Mouse (Mus musculus) stomach, postnatal 0 days (tissue): ENCODE results near the gene Gm5129. TPM values are rescaled to one million over a fixed set of nuclear protein-coding genes. Genes with fewer than 3 reads are reported as not detected.
A peak's percentile ranks its signal among the peaks of the same experiment; 100 is the strongest.

ENCODE experiments used
- ATAC-seq: fragments of 200-750 bp; cut with Nextera tagmentation; 2 replicates; pipeline ENCODE4 v1.8.0; 2017; ENCODE audit not compliant: low FRiP score, low TSS enrichment
- DNase-seq: peaks from one replicate; pipeline ENCODE4 v3.0.0-alpha.2; 2016; ENCODE audit warnings: low spot score
- H3K27ac ChIP-seq: fragments of 300-500 bp; sonication (generic); replicated peaks from 2 replicates; pipeline ENCODE4 v1.5.1; 2014; ENCODE audit warnings: mild to moderate bottlenecking, control low read depth
- H3K27me3 ChIP-seq: fragments of 300-500 bp; sonication (generic); 2 replicates; pipeline ENCODE4 v1.6.1; 2014; ENCODE audit warnings: low read length; ENCODE audit not compliant: control insufficient read depth, insufficient read depth
- H3K36me3 ChIP-seq: fragments of 300-500 bp; sonication (generic); 2 replicates; pipeline ENCODE4 v1.6.1; 2014; ENCODE audit warnings: low read length, mixed read lengths; ENCODE audit not compliant: control insufficient read depth, insufficient read depth
- H3K4me1 ChIP-seq: fragments of 300-500 bp; sonication (generic); replicated peaks from 2 replicates; pipeline ENCODE4 v1.6.1; 2014; ENCODE audit warnings: antibody characterized with exemption; ENCODE audit not compliant: control insufficient read depth, insufficient read depth
- H3K4me2 ChIP-seq: fragments of 300-500 bp; sonication (generic); replicated peaks from 2 replicates; pipeline ENCODE4 v1.6.1; 2014; ENCODE audit warnings: low read depth, mild to moderate bottlenecking, control low read depth, moderate library complexity
- H3K4me3 ChIP-seq: fragments of 300-500 bp; sonication (generic); 2 replicates; pipeline ENCODE4 v1.5.1; 2014; ENCODE audit warnings: low read depth, low read length, control low read depth
- H3K9ac ChIP-seq: fragments of 300-500 bp; sonication (generic); 2 replicates; pipeline ENCODE4 v1.6.1; 2014; ENCODE audit warnings: mild to moderate bottlenecking, low read length, control low read depth, mixed read lengths
- H3K9me3 ChIP-seq: fragments of 300-500 bp; sonication (generic); 2 replicates; pipeline ENCODE4 v1.6.1; 2016; ENCODE audit warnings: low read length; ENCODE audit not compliant: control insufficient read depth
- CTCF ChIP-seq: IDR thresholded peaks from 2 replicates; pipeline ENCODE4 v1.5.1; 2016; ENCODE audit warnings: antibody characterized with exemption, low read depth, mild to moderate bottlenecking, moderate library complexity
- EP300 ChIP-seq: optimal IDR thresholded peaks from 2 replicates; pipeline ENCODE3; 2016; ENCODE audit warnings: antibody characterized with exemption
- WGBS: fragments of 180-500 bp; shearing (Covaris S2); extraction: QIAGEN DNeasy Blood & Tissue Kit; methylation state at CpG from one replicate; pipeline ENCODE4 v1.1.7; 2014; 5-methylcytosine and 5-hydroxymethylcytosine counted together
- polyA plus RNA-seq: library from polyadenylated mRNA; unstranded; fragments of >200 nt; fragmentation: Nextera tagmentation; extraction: Ambion mirVana; gene quantifications from 2 replicates; pipeline ENCODE4 v1.2.1, GENCODE M21; 2015

Gene Gm5129
- polyA plus RNA-seq, 1 experiment from 2014 or later, result not detected

GRCm38 (mm10) chr5:29712906-29713305 lies 22.8 kb downstream of the Gm5129 start:
- no peak overlapping the region for H3K9ac ChIP-seq
- TF ChIP-seq EP300 (no peak), CTCF (no peak)
- no peaks in the 10 kb centered on the region for H3K27me3 ChIP-seq

DNA sequence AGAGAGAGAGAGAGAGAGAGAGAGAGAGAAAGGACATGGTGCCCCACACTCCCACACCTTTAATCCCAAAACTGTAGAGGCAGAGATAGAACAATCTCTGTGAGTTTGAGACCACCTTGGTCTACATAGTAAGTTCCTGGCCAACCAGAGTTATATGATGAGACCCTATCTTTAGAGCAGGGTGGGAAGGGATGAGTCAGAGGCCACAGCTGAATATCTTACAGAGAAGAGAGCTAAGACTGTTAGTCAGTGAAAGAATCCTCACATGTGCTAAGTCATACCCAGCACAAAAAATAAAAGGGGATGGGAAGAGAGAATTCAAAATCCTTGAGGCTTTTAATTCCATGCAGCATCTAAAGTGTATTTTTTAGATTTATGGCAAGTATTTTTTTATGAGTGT lies 24.1 kb downstream of the Gm5129 start:
- DNase-seq, result no peak
- TF ChIP-seq CTCF, result no peak
- TF ChIP-seq EP300, result no peak
- no peak for ATAC-seq

More at GRCm38 (mm10) chr5:29712906-29713305, 22.8 kb downstream of the Gm5129 start:
- 68% methylated on average over 1 of the region's 1 CpGs for WGBS
- no peak overlapping the region for H3K4me3 ChIP-seq
- H3K4me1 ChIP-seq, result no peaks in the 10 kb centered on the region
- H3K4me2 ChIP-seq, result no peak overlapping the region
- no peaks in the 10 kb centered on the region for H3K36me3 ChIP-seq
- H3K27ac ChIP-seq, result no peak overlapping the region
- H3K9me3 ChIP-seq, result no peaks in the 10 kb centered on the region
- ATAC-seq (no peak), DNase-seq (no peak)

GRCm38 (mm10) chr5:29708258-29708657 lies 27.5 kb downstream of the Gm5129 start:
- 6% methylated on average over 5 of the region's 5 CpGs for WGBS
- ATAC-seq (peak; percentile 97), DNase-seq (peak; percentile 68)
- no peak overlapping the region for H3K4me2 ChIP-seq
- H3K27me3 ChIP-seq, result no peaks in the 10 kb centered on the region
- H3K36me3 ChIP-seq, result no peaks in the 10 kb centered on the region
- TF ChIP-seq CTCF, result no peak
- TF ChIP-seq EP300, result no peak
- H3K4me3 ChIP-seq, result no peak overlapping the region
- H3K9me3 ChIP-seq, result no peaks in the 10 kb centered on the region
- peak overlapping the region; percentile 83 for H3K27ac ChIP-seq
- no peaks in the 10 kb centered on the region for H3K4me1 ChIP-seq
- H3K9ac ChIP-seq, result no peak overlapping the region

More for the DNA sequence above, 24.1 kb downstream of the Gm5129 start:
- Histone ChIP-seq H3K9ac (no peak overlapping the region), H3K4me2 (no peak overlapping the region), H3K27ac (no peak overlapping the region), H3K4me3 (no peak overlapping the region), H3K4me1 (no peaks in the 10 kb centered on the region), H3K36me3 (no peaks in the 10 kb centered on the region), H3K9me3 (no peaks in the 10 kb centered on the region), H3K27me3 (no peaks in the 10 kb centered on the region)

DNA sequence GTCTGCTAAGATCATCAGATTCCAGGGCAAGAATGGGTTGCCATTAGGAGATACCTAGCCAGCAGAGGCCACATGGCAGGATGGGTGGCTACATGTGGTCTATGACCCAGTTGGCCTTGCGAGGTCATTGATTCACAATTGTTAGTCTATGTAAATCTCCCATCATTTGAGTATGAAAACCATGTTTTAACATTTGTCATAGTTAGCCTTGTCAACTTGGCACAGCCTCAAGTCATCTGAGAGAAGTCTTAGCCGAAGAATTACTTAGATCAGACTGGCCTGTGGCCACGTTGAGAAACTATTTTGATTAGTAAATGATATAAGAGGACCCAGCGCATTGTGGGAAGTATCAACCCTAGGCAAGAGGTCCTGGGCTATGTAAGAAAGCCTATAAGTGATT lies 28.5 kb downstream of the Gm5129 start:
- DNase-seq (no peak), ATAC-seq (no peak)
- 58% methylated on average over 4 of the region's 4 CpGs for WGBS
- Histone ChIP-seq H3K9me3 (no peaks in the 10 kb centered on the region), H3K27ac (peak overlapping the region; percentile 83; the same call in 1 of the 2 replicates), H3K4me3 (no peak overlapping the region), H3K36me3 (no peaks in the 10 kb centered on the region), H3K9ac (no peak overlapping the region), H3K4me1 (no peaks in the 10 kb centered on the region), H3K27me3 (no peaks in the 10 kb centered on the region), H3K4me2 (no peak overlapping the region)
- no peak for TF ChIP-seq CTCF
- TF ChIP-seq EP300, result no peak

DNA sequence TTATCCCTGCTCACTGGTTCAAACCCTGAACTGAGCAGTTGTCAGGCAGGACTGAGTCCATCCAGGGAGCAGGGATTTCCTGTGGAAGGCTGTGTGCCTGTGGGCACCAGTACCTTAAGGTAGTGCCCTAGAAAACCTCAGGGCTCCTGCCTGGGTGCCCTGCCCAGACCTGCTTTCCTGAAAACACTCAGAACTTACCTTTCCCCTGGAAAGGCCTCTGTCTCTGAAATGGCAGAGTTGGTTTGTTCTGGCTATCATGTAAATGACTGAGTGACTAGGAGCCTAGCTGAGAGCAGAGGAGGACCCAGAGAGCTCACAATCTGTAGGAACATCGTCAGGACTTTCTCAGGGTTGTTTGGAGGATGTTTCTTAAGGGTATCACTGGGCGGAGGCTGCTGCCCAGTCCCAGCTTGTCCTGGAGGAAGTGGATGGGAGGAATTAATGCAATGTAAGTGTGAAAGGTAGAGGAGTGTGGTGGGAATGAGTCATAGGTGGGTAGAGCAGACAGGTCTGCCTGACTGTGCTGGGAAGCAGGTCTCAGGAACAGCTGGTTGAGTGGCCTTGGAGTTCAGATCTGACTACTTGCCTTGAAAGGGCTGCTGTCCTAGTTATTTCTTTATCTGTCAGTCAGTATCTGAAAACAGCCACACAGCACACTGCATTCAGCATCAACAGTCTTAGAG lies 36.1 kb downstream of the Gm5129 start:
- Histone ChIP-seq H3K4me1 (no peaks in the 10 kb centered on the region), H3K9ac (0 out of 2 replicates have a peak overlapping the region, but pooled peaks have one; percentile 35), H3K4me2 (no peak overlapping the region), H3K27me3 (no peaks in the 10 kb centered on the region), H3K36me3 (no peaks in the 10 kb centered on the region), H3K27ac (peak overlapping the region; percentile 87), H3K9me3 (no peaks in the 10 kb centered on the region), H3K4me3 (no peak overlapping the region)
- ATAC-seq (peak; percentile 83), DNase-seq (peak; percentile 45)
- TF ChIP-seq CTCF (no peak), EP300 (peak; percentile 69)
- 55% methylated on average over 2 of the region's 2 CpGs for WGBS

- Histone ChIP-seq H3K27me3 (no peaks in the 10 kb centered on the region), H3K4me2 (no peak overlapping the region), H3K4me1 (no peaks in the 10 kb centered on the region), H3K36me3 (no peaks in the 10 kb centered on the region), H3K9ac (no peak overlapping the region), H3K4me3 (no peak overlapping the region), H3K9me3 (no peaks in the 10 kb centered on the region), H3K27ac (peak overlapping the region; percentile 87)
- DNase-seq (peak; percentile 80), ATAC-seq (peak; percentile 94)
- WGBS, result 59% methylated on average over 4 of the region's 4 CpGs
- TF ChIP-seq CTCF (no peak), EP300 (no peak)
Observed at GRCm38 (mm10) chr5:29698493-29698892, 37.2 kb downstream of the Gm5129 start.
